Mouse (Mus musculus) ES-Bruce4 (cell line): Measurements from ENCODE around the gene Cdc42ep1.

Experiments used
- CTCF ChIP-seq: IDR thresholded peaks from one replicate; pipeline ENCODE4 v1.8.1; 2011; ENCODE audit warnings: low read depth, low read length
- EP300 ChIP-seq: IDR thresholded peaks from 2 replicates; pipeline ENCODE4 v1.6.1; 2011; ENCODE audit warnings: low read depth, low read length; ENCODE audit not compliant: insufficient read depth
- POLR2A ChIP-seq: IDR thresholded peaks from one replicate; pipeline ENCODE4 v1.8.1; 2011; ENCODE audit warnings: low read length; ENCODE audit not compliant: insufficient read depth

DNA sequence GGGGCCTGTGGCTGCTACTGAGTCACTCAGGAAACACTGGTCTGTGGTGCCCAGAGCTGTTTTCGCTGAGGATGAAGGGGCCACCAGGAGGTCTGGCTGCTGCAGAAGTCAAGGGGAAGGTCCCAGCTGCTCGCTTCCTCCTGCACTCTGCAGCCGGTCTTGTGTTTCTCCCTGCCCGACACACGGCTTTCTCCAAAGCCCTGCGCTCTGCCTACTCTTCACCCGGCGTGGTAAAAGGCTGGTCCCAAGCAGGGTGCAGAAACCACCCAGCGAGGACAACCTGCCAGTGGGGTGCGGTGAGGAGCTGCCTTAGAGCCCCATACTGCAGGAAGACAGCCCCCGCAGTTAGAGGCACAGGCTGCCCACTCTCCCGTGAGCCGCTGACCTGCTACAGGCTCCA lies 52.3 kb downstream of the Cdc42ep1 start:
- TF ChIP-seq CTCF: no peak
- no peak for TF ChIP-seq POLR2A
- no peak for TF ChIP-seq EP300
